Mouse (Mus musculus) neural tube, embryonic 12.5 days (tissue): ENCODE data around the gene Scrn2. TPM values are rescaled to one million over a fixed set of nuclear protein-coding genes. Genes with fewer than 3 reads are reported as not detected.

Source experiments
- ATAC-seq: fragments of 200-750 bp; cut with Nextera tagmentation; 2 replicates; pipeline ENCODE4 v1.8.0; 2017; ENCODE audit warnings: low read depth, mild to moderate bottlenecking, moderate TSS enrichment, moderate library complexity; ENCODE audit not compliant: low FRiP score
- H3K27ac ChIP-seq: fragments of 300-500 bp; sonication (generic); 2 replicates; pipeline ENCODE4 v1.5.1; 2016
- H3K27me3 ChIP-seq: fragments of 300-500 bp; sonication (generic); replicated peaks from 2 replicates; pipeline ENCODE4 v1.6.1; 2016; ENCODE audit warnings: mild to moderate bottlenecking
- H3K36me3 ChIP-seq: fragments of 300-500 bp; sonication (generic); 2 replicates; pipeline ENCODE4 v1.6.1; 2016; ENCODE audit warnings: mild to moderate bottlenecking
- H3K4me1 ChIP-seq: fragments of 300-500 bp; sonication (generic); 2 replicates; pipeline ENCODE4 v1.6.1; 2016
- H3K4me2 ChIP-seq: fragments of 300-500 bp; sonication (generic); replicated peaks from 2 replicates; pipeline ENCODE4 v1.6.1; 2016; ENCODE audit warnings: mild to moderate bottlenecking
- H3K4me3 ChIP-seq: fragments of 300-500 bp; sonication (generic); 2 replicates; pipeline ENCODE4 v1.5.1; 2016
- H3K9ac ChIP-seq: fragments of 300-500 bp; sonication (generic); 2 replicates; pipeline ENCODE4 v1.6.1; 2016; ENCODE audit warnings: mild to moderate bottlenecking
- H3K9me3 ChIP-seq: fragments of 300-500 bp; sonication (generic); 2 replicates; pipeline ENCODE4 v1.6.1; 2016; ENCODE audit warnings: mild to moderate bottlenecking
- WGBS: fragments of 180-500 bp; shearing (Covaris S2); methylation state at CpG from one replicate; pipeline ENCODE4 v1.1.7; 2016; 5-methylcytosine and 5-hydroxymethylcytosine counted together
- polyA plus RNA-seq: library from polyadenylated mRNA; unstranded; fragments of >200 nt; fragmentation: Nextera tagmentation; extraction: Ambion mirVana; gene quantifications from 2 replicates; pipeline ENCODE4 v1.2.1, GENCODE M21; 2016

Scrn2 gene
- polyA plus RNA-seq, 1 experiment from 2014 or later, result 19.8 TPM

- peak overlapping the region; percentile 84 for H3K4me2 ChIP-seq
- H3K27me3 ChIP-seq, result peaks cover 87% of the 10 kb centered on the region
- no peak overlapping the region for H3K27ac ChIP-seq
- ATAC-seq, result no peak
- 1% methylated on average over 27 of the region's 27 CpGs for whole genome bisulfite sequencing
- no peaks in the 10 kb centered on the region for H3K36me3 ChIP-seq
- H3K4me3 ChIP-seq, result peak overlapping the region; percentile 47
- peaks cover 36% of the 10 kb centered on the region for H3K4me1 ChIP-seq
- H3K9me3 ChIP-seq, result no peaks in the 10 kb centered on the region
- H3K9ac ChIP-seq, result no peak overlapping the region
Measured at GRCm38 (mm10) chr11:97021121-97021765, 8.5 kb upstream of the Scrn2 start.

- Histone ChIP-seq H3K36me3 (no peaks in the 10 kb centered on the region), H3K4me3 (peak overlapping the region; percentile 47), H3K27ac (no peak overlapping the region), H3K9me3 (no peaks in the 10 kb centered on the region), H3K27me3 (peaks cover 80% of the 10 kb centered on the region), H3K4me1 (peaks cover 36% of the 10 kb centered on the region), H3K4me2 (peak overlapping the region; percentile 84), H3K9ac (peak overlapping the region; percentile 56)
- peak; percentile 35; the same call in 1 of the 2 replicates for ATAC-seq
- under 1% methylated on average over 50 of the region's 50 CpGs for WGBS
Measured at GRCm38 (mm10) chr11:97021873-97022484, 7.8 kb upstream of the Scrn2 start.

GRCm38 (mm10) chr11:97024977-97025376, 4.8 kb upstream of the Scrn2 start:
- Histone ChIP-seq H3K4me2 (no peak overlapping the region), H3K9me3 (no peaks in the 10 kb centered on the region), H3K27me3 (peaks cover 54% of the 10 kb centered on the region), H3K4me3 (no peak overlapping the region), H3K9ac (no peak overlapping the region), H3K4me1 (peaks cover 23% of the 10 kb centered on the region), H3K27ac (no peak overlapping the region), H3K36me3 (no peaks in the 10 kb centered on the region)
- ATAC-seq, result no peak
- WGBS, result 24% methylated on average over 10 of the region's 10 CpGs

GRCm38 (mm10) chr11:97025721-97026344, 3.9 kb upstream of the Scrn2 start:
- WGBS, result under 1% methylated on average over 17 of the region's 17 CpGs
- Histone ChIP-seq H3K9me3 (no peaks in the 10 kb centered on the region), H3K27me3 (peaks cover 45% of the 10 kb centered on the region), H3K36me3 (no peaks in the 10 kb centered on the region), H3K9ac (peak overlapping the region; percentile 44; the same call in 1 of the 2 replicates), H3K27ac (no peak overlapping the region), H3K4me3 (peak overlapping the region; percentile 17), H3K4me1 (peaks cover 31% of the 10 kb centered on the region), H3K4me2 (peak overlapping the region; percentile 55)
- ATAC-seq, result peak; percentile 12; the same call in 1 of the 2 replicates

GRCm38 (mm10) chr11:97030426-97030825, 688 bp downstream of the Scrn2 start:
- no peak overlapping the region for H3K27ac ChIP-seq
- 25% methylated on average over 15 of the region's 15 CpGs for WGBS
- H3K4me2 ChIP-seq, result peak overlapping the region; percentile 70
- H3K36me3 ChIP-seq, result peaks cover 9% of the 10 kb centered on the region; the same call in 1 of the 2 replicates
- peak overlapping the region; percentile 63 for H3K4me3 ChIP-seq
- ATAC-seq, result no peak
- H3K4me1 ChIP-seq, result peaks cover 16% of the 10 kb centered on the region
- peak overlapping the region; percentile 74 for H3K9ac ChIP-seq
- H3K27me3 ChIP-seq, result 0 out of 2 replicates have a peak, but pooled peaks cover 3% of the 10 kb centered on the region
- H3K9me3 ChIP-seq, result no peaks in the 10 kb centered on the region

- Histone ChIP-seq H3K27ac (no peak overlapping the region), H3K4me2 (no peak overlapping the region), H3K4me3 (no peak overlapping the region), H3K4me1 (peaks cover 11% of the 10 kb centered on the region; the same call in 1 of the 2 replicates), H3K9me3 (no peaks in the 10 kb centered on the region), H3K9ac (no peak overlapping the region), H3K27me3 (no peaks in the 10 kb centered on the region), H3K36me3 (peaks cover 9% of the 10 kb centered on the region; the same call in 1 of the 2 replicates)
- 87% methylated on average over 12 of the region's 12 CpGs for WGBS
- ATAC-seq, result no peak
Measured at GRCm38 (mm10) chr11:97031977-97032376, 2.2 kb downstream of the Scrn2 start.

- no peak for ATAC-seq
- Histone ChIP-seq H3K4me2 (no peak overlapping the region), H3K27ac (no peak overlapping the region), H3K4me1 (peaks cover 11% of the 10 kb centered on the region; the same call in 1 of the 2 replicates), H3K9me3 (no peaks in the 10 kb centered on the region), H3K9ac (no peak overlapping the region), H3K27me3 (no peaks in the 10 kb centered on the region), H3K4me3 (no peak overlapping the region), H3K36me3 (peaks cover 9% of the 10 kb centered on the region; the same call in 1 of the 2 replicates)
- 95% methylated on average over 4 of the region's 4 CpGs for WGBS
Measured at GRCm38 (mm10) chr11:97032499-97032898, 2.8 kb downstream of the Scrn2 start.

GRCm38 (mm10) chr11:97033781-97034180, 4.0 kb downstream of the Scrn2 start:
- 89% methylated on average over 4 of the region's 4 CpGs for WGBS
- no peak for ATAC-seq
- H3K4me2 ChIP-seq, result no peak overlapping the region
- no peak overlapping the region for H3K9ac ChIP-seq
- no peaks in the 10 kb centered on the region for H3K27me3 ChIP-seq
- peaks cover 9% of the 10 kb centered on the region; the same call in 1 of the 2 replicates for H3K36me3 ChIP-seq
- no peaks in the 10 kb centered on the region for H3K9me3 ChIP-seq
- no peak overlapping the region for H3K4me3 ChIP-seq
- peaks cover 11% of the 10 kb centered on the region; the same call in 1 of the 2 replicates for H3K4me1 ChIP-seq
- H3K27ac ChIP-seq, result no peak overlapping the region

GRCm38 (mm10) chr11:97036141-97036540, 6.4 kb downstream of the Scrn2 start:
- H3K9ac ChIP-seq, result no peak overlapping the region
- no peaks in the 10 kb centered on the region for H3K9me3 ChIP-seq
- H3K27ac ChIP-seq, result no peak overlapping the region
- H3K4me3 ChIP-seq, result no peak overlapping the region
- no peaks in the 10 kb centered on the region; the same call in 1 of the 2 replicates for H3K4me1 ChIP-seq
- H3K4me2 ChIP-seq, result no peak overlapping the region
- WGBS, result 78% methylated on average over 5 of the region's 5 CpGs
- ATAC-seq, result no peak
- no peaks in the 10 kb centered on the region for H3K27me3 ChIP-seq
- peaks cover 9% of the 10 kb centered on the region; the same call in 1 of the 2 replicates for H3K36me3 ChIP-seq

- H3K9me3 ChIP-seq, result no peaks in the 10 kb centered on the region
- ATAC-seq, result no peak
- no peak overlapping the region for H3K4me2 ChIP-seq
- 66% methylated on average over 7 of the region's 7 CpGs for WGBS
- H3K4me3 ChIP-seq, result no peak overlapping the region
- H3K4me1 ChIP-seq, result peaks cover 8% of the 10 kb centered on the region
- H3K27ac ChIP-seq, result no peak overlapping the region
- H3K9ac ChIP-seq, result no peak overlapping the region
- H3K36me3 ChIP-seq, result no peaks in the 10 kb centered on the region
- H3K27me3 ChIP-seq, result no peaks in the 10 kb centered on the region
Measured at GRCm38 (mm10) chr11:97038881-97039280, 9.1 kb downstream of the Scrn2 start.

- H3K9ac ChIP-seq, result no peak overlapping the region
- H3K36me3 ChIP-seq, result peaks cover 9% of the 10 kb centered on the region; the same call in 1 of the 2 replicates
- no peaks in the 10 kb centered on the region for H3K27me3 ChIP-seq
- peaks cover 8% of the 10 kb centered on the region for H3K4me1 ChIP-seq
- no peak for ATAC-seq
- peak overlapping the region; percentile 77 for H3K4me2 ChIP-seq
- 54% methylated on average over 12 of the region's 12 CpGs for WGBS
- H3K9me3 ChIP-seq, result no peaks in the 10 kb centered on the region
- H3K27ac ChIP-seq, result no peak overlapping the region
- peak overlapping the region; percentile 76 for H3K4me3 ChIP-seq
Measured at GRCm38 (mm10) chr11:97040301-97041021, 10.7 kb downstream of the Scrn2 start.
